Mouse (Mus musculus) forebrain, embryonic 13.5 days (tissue): ENCODE measurements at regions not wholly inside any gene's neighbourhood (a gene's known extent, or its start where the extent isn't known, plus 50 kb on each side); places are given as distances from the start of the nearest gene placed in this dataset.
A peak's percentile ranks its signal among the peaks of the same experiment; 100 is the strongest.

Experiments used
- ATAC-seq: fragments of 200-750 bp; cut with Nextera tagmentation; 2 replicates; pipeline ENCODE4 v1.8.0; 2017
- H3K27ac ChIP-seq: fragments of 300-500 bp; sonication (generic); 2 replicates; pipeline ENCODE4 v1.5.1; 2015; ENCODE audit warnings: inconsistent platforms, mild to moderate bottlenecking, moderate library complexity
- H3K27me3 ChIP-seq: fragments of 300-500 bp; sonication (generic); 2 replicates; pipeline ENCODE4 v1.6.1; 2015; ENCODE audit warnings: mild to moderate bottlenecking, inconsistent platforms
- H3K36me3 ChIP-seq: fragments of 300-500 bp; sonication (generic); 2 replicates; pipeline ENCODE4 v1.6.1; 2015; ENCODE audit warnings: mild to moderate bottlenecking, inconsistent platforms; ENCODE audit not compliant: poor library complexity, severe bottlenecking
- H3K4me1 ChIP-seq: fragments of 300-500 bp; sonication (generic); 2 replicates; pipeline ENCODE4 v1.6.1; 2015; ENCODE audit warnings: inconsistent platforms
- H3K4me2 ChIP-seq: fragments of 300-500 bp; sonication (generic); 2 replicates; pipeline ENCODE4 v1.6.1; 2015; ENCODE audit warnings: inconsistent platforms, mild to moderate bottlenecking, moderate library complexity
- H3K4me3 ChIP-seq: fragments of 300-500 bp; sonication (generic); 2 replicates; pipeline ENCODE4 v1.5.1; 2015; ENCODE audit warnings: mild to moderate bottlenecking, inconsistent platforms
- H3K9ac ChIP-seq: fragments of 300-500 bp; sonication (generic); 2 replicates; pipeline ENCODE4 v1.6.1; 2015; ENCODE audit warnings: mild to moderate bottlenecking, inconsistent platforms
- H3K9me3 ChIP-seq: fragments of 300-500 bp; sonication (generic); replicated peaks from 2 replicates; pipeline ENCODE4 v1.6.1; 2016; ENCODE audit warnings: inconsistent platforms
- WGBS: fragments of 180-500 bp; shearing (Covaris S2); methylation state at CpG from one replicate; pipeline ENCODE4 v1.1.7; 2015; 5-methylcytosine and 5-hydroxymethylcytosine counted together

DNA sequence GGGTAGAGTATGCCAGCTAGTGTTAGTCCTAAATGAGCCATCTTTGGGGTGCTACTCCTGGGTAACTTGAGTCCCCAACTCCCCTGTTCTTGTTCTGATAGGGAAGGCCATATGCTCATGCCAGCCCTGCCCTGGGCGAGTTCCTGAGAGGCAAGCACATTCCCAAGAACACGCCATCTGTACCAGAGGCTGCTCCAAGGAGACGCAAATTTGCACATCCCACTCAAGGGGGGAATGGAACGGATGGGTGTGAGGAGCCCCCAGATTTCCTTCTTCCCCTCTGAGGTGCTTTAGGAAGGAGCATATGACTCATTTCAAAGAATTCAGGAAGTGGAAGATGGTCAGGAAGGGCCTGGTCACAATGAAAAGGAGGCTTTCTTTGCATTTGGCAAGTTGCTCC lies 158.7 kb upstream of the Hs3st4 start:
- ATAC-seq, result no peak
- Histone ChIP-seq H3K27ac (no peak overlapping the region), H3K36me3 (no peaks in the 10 kb centered on the region), H3K4me2 (no peak overlapping the region), H3K4me3 (no peak overlapping the region), H3K4me1 (no peaks in the 10 kb centered on the region), H3K9ac (no peak overlapping the region), H3K27me3 (no peaks in the 10 kb centered on the region), H3K9me3 (no peaks in the 10 kb centered on the region)
- WGBS, result 84% methylated on average over 4 of the region's 4 CpGs

DNA sequence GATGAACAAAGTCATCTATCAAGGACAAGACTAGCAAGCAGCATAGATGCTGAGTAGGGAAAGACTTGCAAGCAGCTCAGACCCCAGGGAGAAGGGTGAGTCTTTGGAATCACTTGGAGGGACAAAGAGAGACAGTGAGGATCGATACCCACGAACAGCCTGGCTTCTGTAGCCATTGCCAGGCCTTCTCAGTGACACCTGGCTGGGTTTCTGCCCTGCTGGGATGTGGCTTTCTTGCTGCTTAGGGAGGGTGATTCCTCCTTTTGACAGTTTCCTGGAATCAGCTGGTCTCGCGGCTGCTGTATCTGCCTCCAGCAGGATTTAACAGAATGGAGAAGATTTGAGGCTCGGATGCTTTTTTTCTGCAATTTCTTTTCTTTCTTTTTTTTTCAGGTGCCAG lies 156.3 kb upstream of the Hs3st4 start:
- no peaks in the 10 kb centered on the region for H3K4me1 ChIP-seq
- no peak overlapping the region for H3K4me3 ChIP-seq
- no peaks in the 10 kb centered on the region for H3K36me3 ChIP-seq
- no peak overlapping the region for H3K4me2 ChIP-seq
- no peak overlapping the region for H3K9ac ChIP-seq
- 89% methylated on average over 5 of the region's 5 CpGs for WGBS
- ATAC-seq, result no peak
- H3K27me3 ChIP-seq, result no peaks in the 10 kb centered on the region
- no peak overlapping the region for H3K27ac ChIP-seq
- H3K9me3 ChIP-seq, result no peaks in the 10 kb centered on the region

- Histone ChIP-seq H3K4me3 (no peak overlapping the region), H3K27me3 (no peaks in the 10 kb centered on the region), H3K9me3 (no peaks in the 10 kb centered on the region), H3K4me2 (no peak overlapping the region), H3K4me1 (no peaks in the 10 kb centered on the region), H3K27ac (no peak overlapping the region), H3K9ac (no peak overlapping the region), H3K36me3 (no peaks in the 10 kb centered on the region)
- ATAC-seq, result no peak
- WGBS, result 94% methylated on average over 7 of the region's 7 CpGs
Observed at GRCm38 (mm10) chr7:123842552-123842951, 140.1 kb upstream of the Hs3st4 start.

DNA sequence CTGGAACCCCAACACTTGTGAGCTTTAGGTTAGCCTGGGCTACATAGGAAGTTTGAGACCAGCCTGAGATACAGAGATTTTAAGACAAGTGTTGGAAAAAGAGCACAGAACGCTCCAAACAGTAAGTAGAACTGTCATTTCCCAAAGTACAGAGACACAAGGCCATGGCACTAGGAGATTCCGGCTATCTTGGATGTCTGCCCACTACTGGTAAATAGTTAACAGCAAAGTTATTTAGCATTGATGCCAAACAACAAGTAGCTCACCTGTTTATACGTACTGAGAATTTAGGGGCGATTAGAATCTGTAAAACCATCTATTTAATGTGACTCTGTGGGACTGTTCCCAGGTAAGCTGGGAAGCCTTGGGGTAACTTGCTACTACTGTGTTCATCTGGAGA lies 135.6 kb upstream of the Hs3st4 start:
- no peaks in the 10 kb centered on the region for H3K9me3 ChIP-seq
- H3K27ac ChIP-seq, result no peak overlapping the region
- H3K9ac ChIP-seq, result no peak overlapping the region
- H3K27me3 ChIP-seq, result no peaks in the 10 kb centered on the region
- no peaks in the 10 kb centered on the region for H3K36me3 ChIP-seq
- WGBS, result 87% methylated on average over 4 of the region's 4 CpGs
- ATAC-seq, result no peak
- H3K4me2 ChIP-seq, result no peak overlapping the region
- H3K4me1 ChIP-seq, result no peaks in the 10 kb centered on the region
- H3K4me3 ChIP-seq, result no peak overlapping the region

DNA sequence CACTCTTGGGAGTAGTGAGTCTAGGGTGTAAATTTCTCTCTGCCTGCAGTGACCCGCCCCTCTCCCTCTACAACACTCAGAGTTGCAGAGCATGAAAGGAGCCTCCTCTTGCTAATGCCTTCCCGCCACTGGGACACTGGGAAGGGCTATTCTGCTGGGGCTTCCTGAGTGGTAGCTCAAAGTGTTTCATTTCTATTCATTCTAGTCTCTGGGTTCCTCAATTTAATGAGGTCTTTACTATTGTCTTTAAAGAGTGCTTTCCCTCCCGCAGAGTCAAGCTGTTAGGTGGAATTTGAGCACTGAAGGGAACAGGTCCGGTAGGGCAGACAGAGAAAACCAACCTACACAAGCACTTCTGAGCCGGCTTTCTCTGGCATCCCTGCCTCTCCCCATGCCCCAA lies 134.0 kb upstream of the Hs3st4 start:
- Histone ChIP-seq H3K4me1 (no peaks in the 10 kb centered on the region), H3K4me2 (no peak overlapping the region), H3K36me3 (no peaks in the 10 kb centered on the region), H3K9ac (no peak overlapping the region), H3K27me3 (no peaks in the 10 kb centered on the region), H3K4me3 (no peak overlapping the region), H3K27ac (no peak overlapping the region), H3K9me3 (no peaks in the 10 kb centered on the region)
- no peak for ATAC-seq
- WGBS, result 6% methylated on average over 5 of the region's 5 CpGs

- Histone ChIP-seq H3K27ac (no peak overlapping the region), H3K27me3 (no peaks in the 10 kb centered on the region), H3K4me3 (no peak overlapping the region), H3K36me3 (no peaks in the 10 kb centered on the region), H3K4me1 (no peaks in the 10 kb centered on the region), H3K9ac (no peak overlapping the region), H3K4me2 (no peak overlapping the region), H3K9me3 (no peaks in the 10 kb centered on the region)
- WGBS, result 60% methylated on average over 3 of the region's 3 CpGs
- ATAC-seq, result no peak
Observed at GRCm38 (mm10) chr7:123849220-123849619, 133.4 kb upstream of the Hs3st4 start.

- no peak overlapping the region for H3K27ac ChIP-seq
- no peak for ATAC-seq
- WGBS, result 70% methylated on average over 10 of the region's 10 CpGs
- H3K27me3 ChIP-seq, result no peaks in the 10 kb centered on the region
- H3K9ac ChIP-seq, result no peak overlapping the region
- no peak overlapping the region for H3K4me2 ChIP-seq
- H3K9me3 ChIP-seq, result no peaks in the 10 kb centered on the region
- no peaks in the 10 kb centered on the region for H3K4me1 ChIP-seq
- no peak overlapping the region for H3K4me3 ChIP-seq
- H3K36me3 ChIP-seq, result no peaks in the 10 kb centered on the region
Observed at GRCm38 (mm10) chr7:123850272-123851197, 132.1 kb upstream of the Hs3st4 start.

DNA sequence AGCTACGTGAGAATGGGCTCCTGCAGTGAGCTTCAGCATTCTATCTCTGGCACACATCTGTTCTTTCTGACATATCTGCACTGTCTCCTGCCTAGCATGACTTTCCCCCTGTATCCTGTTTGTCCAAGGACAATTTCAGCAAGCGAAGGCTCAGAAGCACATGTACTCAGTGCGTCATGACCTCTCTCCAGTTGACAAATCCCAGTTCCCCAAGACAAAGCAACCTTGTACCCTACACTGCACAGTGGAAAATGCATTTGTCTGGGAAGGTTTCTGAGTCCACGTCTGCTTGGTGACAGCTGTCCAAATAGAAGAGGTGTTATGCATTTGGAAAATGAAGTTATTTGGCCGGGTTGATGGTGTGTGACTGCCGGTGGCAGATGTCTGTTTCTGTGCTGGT lies 125.1 kb upstream of the Hs3st4 start:
- Histone ChIP-seq H3K4me2 (no peak overlapping the region), H3K36me3 (no peaks in the 10 kb centered on the region), H3K9me3 (no peaks in the 10 kb centered on the region), H3K4me3 (no peak overlapping the region), H3K27ac (no peak overlapping the region), H3K27me3 (no peaks in the 10 kb centered on the region), H3K4me1 (no peaks in the 10 kb centered on the region), H3K9ac (no peak overlapping the region)
- no peak for ATAC-seq
- WGBS, result 81% methylated on average over 6 of the region's 6 CpGs

GRCm38 (mm10) chr7:123861706-123862105 lies 121.0 kb upstream of the Hs3st4 start:
- 94% methylated on average over 2 of the region's 2 CpGs for WGBS

GRCm38 (mm10) chr7:123896759-123897444 lies 85.8 kb upstream of the Hs3st4 start:
- H3K4me2 ChIP-seq, result no peak overlapping the region
- peak overlapping the region; percentile 59 for H3K27ac ChIP-seq
- no peak overlapping the region for H3K9ac ChIP-seq
- ATAC-seq, result peak; percentile 63; the same call in 1 of the 2 replicates
- H3K27me3 ChIP-seq, result no peaks in the 10 kb centered on the region
- H3K9me3 ChIP-seq, result no peaks in the 10 kb centered on the region
- H3K4me1 ChIP-seq, result no peaks in the 10 kb centered on the region
- H3K4me3 ChIP-seq, result no peak overlapping the region
- H3K36me3 ChIP-seq, result no peaks in the 10 kb centered on the region
- WGBS, result 64% methylated on average over 4 of the region's 4 CpGs

More at GRCm38 (mm10) chr7:123861706-123862105, 121.0 kb upstream of the Hs3st4 start:
- Histone ChIP-seq H3K9me3 (no peaks in the 10 kb centered on the region), H3K4me3 (no peak overlapping the region), H3K4me1 (no peaks in the 10 kb centered on the region), H3K36me3 (no peaks in the 10 kb centered on the region), H3K9ac (no peak overlapping the region), H3K27me3 (no peaks in the 10 kb centered on the region), H3K4me2 (no peak overlapping the region), H3K27ac (no peak overlapping the region)
- ATAC-seq, result no peak

DNA sequence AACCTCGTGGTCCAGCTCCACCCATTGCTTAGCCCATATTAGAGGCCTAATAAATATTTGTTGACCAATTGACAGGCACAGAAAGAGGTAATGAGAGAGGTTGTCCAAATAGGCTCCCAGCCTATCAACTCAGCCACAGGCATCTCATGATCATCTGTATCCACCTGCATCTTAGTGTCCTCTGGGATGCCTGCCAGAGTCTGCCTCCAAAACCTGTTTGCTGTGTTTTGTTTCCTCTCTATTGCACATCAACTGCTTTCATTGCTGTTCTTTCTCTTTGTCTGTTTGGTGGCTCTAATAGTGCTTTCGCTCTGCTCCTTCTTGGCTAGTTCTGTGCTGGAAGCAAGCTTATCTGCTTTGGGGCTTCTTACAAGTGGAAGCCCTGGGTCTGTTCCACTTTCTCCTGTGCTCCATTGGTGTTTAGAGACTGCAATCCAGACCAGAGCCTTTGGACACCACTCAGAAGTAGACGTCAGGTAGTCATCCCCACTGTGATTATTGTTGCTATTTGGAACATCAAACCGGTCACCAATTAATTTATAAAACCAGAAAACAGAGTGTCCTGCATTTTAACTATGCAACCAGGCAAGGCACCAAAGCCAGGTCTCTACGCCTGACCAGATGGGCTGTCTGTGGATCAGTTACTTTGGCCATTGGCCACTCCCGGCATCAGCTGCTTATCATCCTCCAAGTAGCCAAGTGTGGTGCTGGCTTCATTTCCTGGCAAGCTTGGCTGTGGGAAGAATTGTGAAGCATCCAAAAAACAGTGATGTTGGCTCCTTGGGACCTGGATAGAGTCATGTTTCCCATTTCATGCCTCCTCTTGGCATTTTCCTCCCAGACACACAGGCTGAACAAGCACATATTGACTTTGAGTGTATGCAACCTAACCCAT lies 74.5 kb upstream of the Hs3st4 start:
- WGBS, result 81% methylated on average over 6 of the region's 6 CpGs
- no peak overlapping the region for H3K4me3 ChIP-seq

GRCm38 (mm10) chr7:123921461-123921860 lies 61.2 kb upstream of the Hs3st4 start:
- H3K4me2 ChIP-seq, result no peak overlapping the region
- no peak for ATAC-seq
- no peak overlapping the region for H3K9ac ChIP-seq
- H3K27me3 ChIP-seq, result no peaks in the 10 kb centered on the region
- H3K9me3 ChIP-seq, result no peaks in the 10 kb centered on the region
- H3K27ac ChIP-seq, result no peak overlapping the region
- no peaks in the 10 kb centered on the region for H3K36me3 ChIP-seq
- 93% methylated on average over 2 of the region's 2 CpGs for WGBS
- H3K4me3 ChIP-seq, result no peak overlapping the region
- no peaks in the 10 kb centered on the region for H3K4me1 ChIP-seq

More for the DNA sequence above, 74.5 kb upstream of the Hs3st4 start:
- Histone ChIP-seq H3K9me3 (no peaks in the 10 kb centered on the region), H3K27me3 (no peaks in the 10 kb centered on the region), H3K9ac (no peak overlapping the region), H3K27ac (no peak overlapping the region), H3K36me3 (no peaks in the 10 kb centered on the region), H3K4me2 (no peak overlapping the region), H3K4me1 (no peaks in the 10 kb centered on the region)
- ATAC-seq, result no peak
